Mouse (Mus musculus) gastrocnemius, adult 2 months (tissue): Measurements from ENCODE around the gene Tmbim4. TPM values are rescaled to one million over a fixed set of nuclear protein-coding genes. Genes with fewer than 3 reads are reported as not detected.
"Not testable (repeated sequence)": the region's sequence is repeated elsewhere in the genome, so short reads cannot be mapped to it uniquely, and the experiment has no call there.

ENCODE experiments used
- DNase-seq: peaks from one replicate; pipeline ENCODE4 v3.0.0; 2022
- H3K27ac ChIP-seq: fragments of 200-600 bp; 2 replicates; pipeline ENCODE4 v1.8.1; 2022; ENCODE audit warnings: mild to moderate bottlenecking
- H3K4me3 ChIP-seq: fragments of 200-600 bp; 2 replicates; pipeline ENCODE4 v1.8.1; 2022; ENCODE audit warnings: mild to moderate bottlenecking, moderate library complexity
- CTCF ChIP-seq: fragments of 200-600 bp; IDR thresholded peaks from 2 replicates; pipeline ENCODE4 v1.8.1; 2022; ENCODE audit warnings: antibody characterized with exemption, mild to moderate bottlenecking, moderate library complexity
- intact Hi-C: fragments of 180-260 bp; cut with DNase I; formaldehyde crosslinking; loops from one replicate; pipeline ENCODE4 v1.15.1; 2025
- total RNA-seq, 2 experiments: library from RNA; stranded (reverse); gene quantifications; 2 replicates each; pipeline ENCODE4 v1.2.3; 2021

Tmbim4 gene
- total RNA-seq, 2 experiments from 2014 or later: 71.5 to 77.2 TPM

DNA sequence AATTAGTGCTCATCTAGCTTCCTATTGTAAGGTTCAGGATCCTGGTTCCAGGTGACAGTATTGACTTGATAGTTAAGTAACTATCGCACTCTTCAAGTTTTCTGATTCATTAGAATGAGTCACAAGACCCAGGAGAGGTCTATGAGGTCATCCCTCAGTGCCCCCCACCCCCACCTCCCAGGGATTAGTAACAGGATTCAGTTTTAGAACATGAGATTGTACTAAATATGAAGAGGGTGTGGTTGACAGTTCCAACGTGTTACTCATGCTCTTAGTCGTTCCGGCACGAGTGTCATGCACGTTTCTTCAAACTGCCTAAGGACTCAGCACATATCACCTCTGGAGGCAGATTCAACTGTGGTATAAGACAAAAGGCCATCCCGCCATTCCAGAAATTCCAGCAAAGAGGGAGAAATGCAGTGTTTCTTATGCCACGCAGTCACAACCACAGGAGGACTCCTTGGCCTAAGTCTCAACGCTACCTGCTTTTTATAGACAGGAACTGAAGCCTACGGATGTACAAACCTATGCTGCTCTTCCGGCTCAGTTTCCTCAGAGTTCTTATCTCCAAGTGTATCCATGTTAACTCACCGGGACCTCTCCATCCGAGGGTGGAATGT, 3.3 kb downstream of the Tmbim4 start:
- Histone ChIP-seq H3K27ac (no peak overlapping the region), H3K4me3 (no peak overlapping the region)
- intact Hi-C loops: loop anchor here (5.0 kb wide), 1 partner anchor 92 kb away; the partner anchor contains the start of gene Helb
- no peak for TF ChIP-seq CTCF
- DNase-seq: no peak

GRCm38 (mm10) chr10:120208015-120208414, 6.6 kb downstream of the Tmbim4 start:
- TF ChIP-seq CTCF: no peak
- no peak for DNase-seq
- Histone ChIP-seq H3K27ac (no peak overlapping the region), H3K4me3 (no peak overlapping the region)
- intact Hi-C loops: loop anchor here (2.0 to 5.0 kb wide), 2 partner anchors 19 to 96 kb away; partner anchors contain the start of genes Helb and Llph

GRCm38 (mm10) chr10:120208575-120209538, 7.5 kb downstream of the Tmbim4 start:
- TF ChIP-seq CTCF: peak; percentile 58
- intact Hi-C loops: loop anchor here (2.0 to 5.0 kb wide), 2 partner anchors 18 to 97 kb away; partner anchors contain the start of genes Helb and Llph
- DNase-seq: peak; percentile 94
- H3K27ac ChIP-seq: peak overlapping the region; percentile 85
- peak overlapping the region; percentile 73 for H3K4me3 ChIP-seq

- intact Hi-C loops: loop anchor here (2.0 to 5.0 kb wide), 2 partner anchors 17 to 97 kb away; partner anchors contain the start of genes Helb and Llph
- H3K27ac ChIP-seq: peak overlapping the region; percentile 85
- no peak for DNase-seq
Observed at GRCm38 (mm10) chr10:120209539-120209925, 8.1 kb downstream of the Tmbim4 start.

DNA sequence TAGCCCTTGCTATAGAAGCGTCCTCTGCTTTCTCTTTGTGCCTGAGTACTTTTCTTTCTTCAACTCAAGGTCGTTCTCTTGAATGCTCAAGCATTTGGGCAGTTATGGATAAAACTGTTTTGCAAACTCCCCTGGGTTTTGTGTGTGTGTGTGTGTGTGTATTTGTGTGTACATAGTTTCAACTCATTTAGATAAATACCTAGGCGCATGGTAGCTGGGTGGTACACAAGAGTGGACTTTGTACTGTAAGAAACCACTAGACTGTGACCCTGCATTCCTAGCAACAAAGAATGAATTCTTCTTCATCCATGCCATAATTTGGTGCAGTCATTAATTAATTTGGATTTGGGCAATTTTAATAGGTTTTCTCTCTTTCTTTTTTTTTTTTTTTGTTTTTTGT, 8.7 kb downstream of the Tmbim4 start:
- no peak for DNase-seq
- peak overlapping the region; percentile 85; the same call in 1 of the 2 replicates for H3K27ac ChIP-seq
- intact Hi-C loops: no loop called here
- peak overlapping the region; percentile 73 for H3K4me3 ChIP-seq
- no peak for TF ChIP-seq CTCF

More at GRCm38 (mm10) chr10:120209539-120209925, 8.1 kb downstream of the Tmbim4 start:
- TF ChIP-seq CTCF: no peak
- peak overlapping the region; percentile 73 for H3K4me3 ChIP-seq

DNA sequence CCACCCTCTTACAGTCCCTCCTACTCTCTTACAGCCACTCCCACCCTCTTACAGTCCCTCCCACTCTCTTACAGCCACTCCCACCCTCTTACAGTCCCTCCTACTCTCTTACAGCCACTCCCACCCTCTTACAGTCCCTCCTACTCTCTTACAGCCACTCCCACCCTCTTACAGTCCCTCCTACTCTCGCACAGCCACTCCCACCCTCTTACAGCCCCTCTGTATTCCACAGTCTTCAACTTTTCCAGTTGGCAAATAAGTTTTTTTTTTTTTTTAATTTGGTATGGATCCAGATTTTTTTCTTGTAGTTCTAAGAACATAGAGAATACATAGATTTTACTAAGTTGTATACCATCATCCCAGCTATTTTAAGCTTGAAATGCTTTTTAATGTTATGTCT, 15.7 kb downstream of the Tmbim4 start:
- intact Hi-C loops, DNase-seq, H3K27ac ChIP-seq, H3K4me3 ChIP-seq: not testable (repeated sequence)

DNA sequence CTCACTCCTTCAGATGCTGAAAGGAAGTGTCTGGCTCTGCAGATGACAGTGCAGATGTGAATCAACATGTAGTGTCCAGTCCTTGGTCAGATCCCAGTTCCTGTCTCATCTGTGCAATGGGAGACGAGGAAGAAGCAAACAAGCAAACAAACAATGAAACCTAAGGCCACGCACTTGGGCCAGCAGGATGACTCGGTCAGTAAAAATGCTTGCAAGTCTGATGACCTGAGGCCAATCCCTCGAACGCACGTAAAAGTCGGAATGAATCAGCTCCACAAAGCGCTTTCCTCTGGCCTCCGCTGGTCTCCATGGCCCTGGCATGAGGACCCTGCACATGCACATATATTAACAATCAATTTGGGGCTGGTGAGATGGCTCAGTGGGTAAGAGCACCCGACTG, 17.6 kb downstream of the Tmbim4 start:
- no peak overlapping the region for H3K4me3 ChIP-seq
- intact Hi-C loops: no loop called here
- TF ChIP-seq CTCF: no peak
- no peak overlapping the region for H3K27ac ChIP-seq
- no peak for DNase-seq

GRCm38 (mm10) chr10:120219578-120220359, 18.4 kb downstream of the Tmbim4 start:
- intact Hi-C loops: no loop called here
- TF ChIP-seq CTCF: no peak
- H3K27ac ChIP-seq: peak overlapping the region; percentile 20; the same call in 1 of the 2 replicates
- no peak for DNase-seq
- peak overlapping the region; percentile 3; the same call in 1 of the 2 replicates for H3K4me3 ChIP-seq

- TF ChIP-seq CTCF: no peak
- H3K27ac ChIP-seq: no peak overlapping the region
- intact Hi-C loops: no loop called here
Observed at GRCm38 (mm10) chr10:120220776-120221175, 19.4 kb downstream of the Tmbim4 start.

GRCm38 (mm10) chr10:120226871-120227661, 25.7 kb downstream of the Tmbim4 start, which contains the start of gene Llph:
Llph (plus strand) TSS chr10:120227070.
- H3K4me3 ChIP-seq: peak within 1 kb of the TSS; percentile 100
- intact Hi-C loops: loop anchor here (2.0 kb wide), 1 partner anchor 18 kb away; no protein-coding TSS in a partner anchor
- peak within 1 kb of the TSS; percentile 91 for H3K27ac ChIP-seq
- TF ChIP-seq CTCF: no peak
- DNase-seq: peak; percentile 91

More at GRCm38 (mm10) chr10:120220776-120221175, 19.4 kb downstream of the Tmbim4 start:
- DNase-seq: no peak
- no peak overlapping the region for H3K4me3 ChIP-seq

DNA sequence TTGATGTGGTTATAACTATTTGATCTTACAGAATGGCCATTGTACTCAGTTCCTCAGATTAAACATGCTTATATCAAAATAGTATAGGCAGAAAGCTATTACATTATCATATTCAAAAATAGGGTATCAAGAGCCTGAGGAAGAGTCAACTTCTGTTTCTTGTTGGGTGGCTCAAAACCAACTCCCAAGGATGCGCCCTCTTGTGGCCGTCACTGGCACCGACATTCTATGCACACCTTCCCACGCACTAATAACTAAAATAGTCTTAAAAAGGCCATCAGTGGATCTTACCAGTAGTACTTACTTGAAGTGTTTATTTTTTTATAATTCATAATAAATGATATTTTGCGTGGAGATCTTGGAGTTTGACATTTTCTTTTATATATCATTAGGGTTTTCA, 30.3 kb downstream of the Tmbim4 start:
- Histone ChIP-seq H3K27ac (no peak overlapping the region), H3K4me3 (no peak overlapping the region)
- peak; percentile 86 for TF ChIP-seq CTCF
- intact Hi-C loops: loop anchor here (5.0 kb wide), 1 partner anchor 436 kb away; no protein-coding TSS in a partner anchor
- DNase-seq: peak; percentile 75
